Mouse (Mus musculus) lung, postnatal 0 days (tissue): ENCODE results near the gene Pde4a.

Experiments used
- CTCF ChIP-seq: IDR thresholded peaks from 2 replicates; pipeline ENCODE4 v1.5.1; 2016; ENCODE audit warnings: antibody characterized with exemption, mild to moderate bottlenecking
- EP300 ChIP-seq: IDR thresholded peaks from 2 replicates; pipeline ENCODE4 v1.6.1; 2016; ENCODE audit warnings: antibody characterized with exemption, mild to moderate bottlenecking, control low read depth

DNA sequence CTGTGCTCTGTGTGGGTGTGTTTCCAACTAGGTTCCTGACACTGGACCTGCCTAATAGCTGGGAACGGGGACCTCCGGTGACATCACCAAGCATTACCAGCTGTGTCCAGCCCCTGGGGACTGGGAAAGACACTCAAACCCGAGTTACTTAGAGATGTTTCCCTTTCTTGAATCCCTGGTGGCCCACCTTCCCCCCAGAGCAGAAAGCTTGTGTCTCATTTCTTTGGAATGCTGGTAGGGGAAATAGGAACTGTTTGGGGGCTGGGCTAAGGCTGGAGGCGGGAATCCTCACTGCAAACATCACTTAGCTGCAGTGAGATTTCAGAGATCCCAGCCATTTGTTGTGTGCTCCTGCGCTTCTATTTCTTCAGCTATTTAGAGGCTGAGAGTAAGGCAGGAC, 11.7 kb upstream of the Pde4a start:
- TF ChIP-seq CTCF: no peak
- TF ChIP-seq EP300: no peak
